Mouse (Mus musculus): ENCODE results near the gene Cpeb3. TPM values are rescaled to one million over a fixed set of nuclear protein-coding genes. Genes with fewer than 3 reads are reported as not detected.

The Cpeb3 gene
- total and polyA plus RNA-seq, 3 experiments, result 2.0 to 5.2 (median 2.0) TPM

- no peaks in the 10 kb centered on the region for H3K9me3 ChIP-seq (replicated peaks)
- DNase-seq (ENCODE audit: low spot score) (no peak), ATAC-seq (ENCODE audit: extremely low read depth, insufficient number of reproducible peaks, low FRiP score, poor library complexity, severe bottlenecking) (no peak)
- H3K36me3 ChIP-seq (replicated peaks), result no peaks in the 10 kb centered on the region
- H3K27me3 ChIP-seq (ENCODE audit: insufficient read depth, low read length), result peaks cover 8% of the 10 kb centered on the region
- TF ChIP-seq GATA2 (IDR thresholded peaks at IDR 0.05; ENCODE audit: borderline replicate concordance, low read depth, low read length), result no peak
- H3K4me1 ChIP-seq (ENCODE audit: insufficient read depth, low read depth, low read length), result no peaks in the 10 kb centered on the region
- no peak overlapping the region for H3K4me3 ChIP-seq (ENCODE audit: low read depth, low read length)
Observed at GRCm38 (mm10) chr19:37048507-37048906, 159.9 kb downstream of the Cpeb3 start.

GRCm38 (mm10) chr19:37044431-37044830 is 164.0 kb downstream of the Cpeb3 start:
- Histone ChIP-seq H3K4me3 (ENCODE audit: low read depth, low read length) (no peak overlapping the region), H3K36me3 (replicated peaks) (no peaks in the 10 kb centered on the region), H3K9me3 (replicated peaks) (no peaks in the 10 kb centered on the region), H3K27me3 (ENCODE audit: insufficient read depth, low read length) (peaks cover 4% of the 10 kb centered on the region; the same call in 1 of the 2 replicates), H3K4me1 (ENCODE audit: insufficient read depth, low read depth, low read length) (0 out of 2 replicates have a peak, but pooled peaks cover 2% of the 10 kb centered on the region)
- DNase-seq (ENCODE audit: low spot score) (no peak), ATAC-seq (ENCODE audit: extremely low read depth, insufficient number of reproducible peaks, low FRiP score, poor library complexity, severe bottlenecking) (no peak)
- no peak for TF ChIP-seq POLR2AphosphoS5 (IDR thresholded peaks at IDR 0.05; ENCODE audit: insufficient replicate concordance, low read depth, low read length)

- no peak for DNase-seq (ENCODE audit: low spot score)
- Histone ChIP-seq H3K9me3 (replicated peaks) (no peaks in the 10 kb centered on the region), H3K4me3 (ENCODE audit: low read depth, low read length) (no peak overlapping the region), H3K36me3 (replicated peaks) (no peaks in the 10 kb centered on the region), H3K27me3 (ENCODE audit: insufficient read depth, low read length) (peaks cover 7% of the 10 kb centered on the region; the same call in 1 of the 2 replicates), H3K4me1 (ENCODE audit: insufficient read depth, low read depth, low read length) (0 out of 2 replicates have a peak, but pooled peaks cover 2% of the 10 kb centered on the region)
- ATAC-seq (ENCODE audit: extremely low read depth, insufficient number of reproducible peaks, low FRiP score, poor library complexity, severe bottlenecking), result no peak
- TF ChIP-seq GATA2 (IDR thresholded peaks at IDR 0.05; ENCODE audit: borderline replicate concordance, low read depth, low read length) (no peak), POLR2AphosphoS5 (IDR thresholded peaks at IDR 0.05; ENCODE audit: insufficient replicate concordance, low read depth, low read length) (no peak)
Observed at GRCm38 (mm10) chr19:37040906-37041305, 167.5 kb downstream of the Cpeb3 start.

- TF ChIP-seq TAL1 (conservative IDR thresholded peaks at IDR 0.05; ENCODE audit: low read depth, low read length), result no peak
- TF ChIP-seq GATA2 (IDR thresholded peaks at IDR 0.05; ENCODE audit: borderline replicate concordance, low read depth, low read length), result no peak
- no peak for TF ChIP-seq CTCF (IDR thresholded peaks at IDR 0.05; ENCODE audit: low read depth, low read length)
- no peak for TF ChIP-seq POLR2AphosphoS5 (IDR thresholded peaks at IDR 0.05; ENCODE audit: insufficient replicate concordance, low read depth, low read length)
- TF ChIP-seq GATA1 (IDR thresholded peaks at IDR 0.05; ENCODE audit: borderline replicate concordance, low read length), result no peak
- H3K36me3 ChIP-seq (replicated peaks), result no peaks in the 10 kb centered on the region
- DNase-seq (ENCODE audit: low spot score) (no peak), ATAC-seq (ENCODE audit: extremely low read depth, insufficient number of reproducible peaks, low FRiP score, poor library complexity, severe bottlenecking) (no peak)
- H3K4me3 ChIP-seq (ENCODE audit: low read depth, low read length), result no peak overlapping the region
- H3K27me3 ChIP-seq (ENCODE audit: insufficient read depth, low read length), result peaks cover 17% of the 10 kb centered on the region
- H3K9me3 ChIP-seq (replicated peaks), result peaks cover 4% of the 10 kb centered on the region; the same call in 1 of the 2 replicates
- H3K4me1 ChIP-seq (ENCODE audit: insufficient read depth, low read depth, low read length), result 0 out of 2 replicates have a peak, but pooled peaks cover 2% of the 10 kb centered on the region
Observed at GRCm38 (mm10) chr19:37032364-37032763, 176.0 kb downstream of the Cpeb3 start.

GRCm38 (mm10) chr19:37031446-37031845 is 177.0 kb downstream of the Cpeb3 start:
- ATAC-seq (ENCODE audit: extremely low read depth, insufficient number of reproducible peaks, low FRiP score, poor library complexity, severe bottlenecking) (no peak), DNase-seq (ENCODE audit: low spot score) (no peak)
- Histone ChIP-seq H3K9me3 (replicated peaks) (peaks cover 4% of the 10 kb centered on the region; the same call in 1 of the 2 replicates), H3K27me3 (ENCODE audit: insufficient read depth, low read length) (peaks cover 14% of the 10 kb centered on the region; the same call in 1 of the 2 replicates), H3K36me3 (replicated peaks) (no peaks in the 10 kb centered on the region), H3K4me1 (ENCODE audit: insufficient read depth, low read depth, low read length) (0 out of 2 replicates have a peak, but pooled peaks cover 2% of the 10 kb centered on the region), H3K4me3 (ENCODE audit: low read depth, low read length) (no peak overlapping the region)
- TF ChIP-seq GATA1 (IDR thresholded peaks at IDR 0.05; ENCODE audit: borderline replicate concordance, low read length), result no peak
- no peak for TF ChIP-seq POLR2AphosphoS5 (IDR thresholded peaks at IDR 0.05; ENCODE audit: insufficient replicate concordance, low read depth, low read length)
- no peak for TF ChIP-seq TAL1 (conservative IDR thresholded peaks at IDR 0.05; ENCODE audit: low read depth, low read length)
- no peak for TF ChIP-seq CTCF (IDR thresholded peaks at IDR 0.05; ENCODE audit: low read depth, low read length)

- Histone ChIP-seq H3K4me1 (ENCODE audit: insufficient read depth, low read depth, low read length) (0 out of 2 replicates have a peak, but pooled peaks cover 2% of the 10 kb centered on the region), H3K27me3 (ENCODE audit: insufficient read depth, low read length) (peaks cover 22% of the 10 kb centered on the region; the same call in 1 of the 2 replicates), H3K9me3 (replicated peaks) (peaks cover 4% of the 10 kb centered on the region; the same call in 1 of the 2 replicates), H3K4me3 (ENCODE audit: low read depth, low read length) (no peak overlapping the region), H3K36me3 (replicated peaks) (no peaks in the 10 kb centered on the region)
- no peak for TF ChIP-seq POLR2AphosphoS5 (IDR thresholded peaks at IDR 0.05; ENCODE audit: insufficient replicate concordance, low read depth, low read length)
- TF ChIP-seq GATA1 (IDR thresholded peaks at IDR 0.05; ENCODE audit: borderline replicate concordance, low read length), result no peak
- TF ChIP-seq CTCF (IDR thresholded peaks at IDR 0.05; ENCODE audit: low read depth, low read length), result no peak
- no peak for TF ChIP-seq TAL1 (conservative IDR thresholded peaks at IDR 0.05; ENCODE audit: low read depth, low read length)
- no peak for TF ChIP-seq GATA2 (IDR thresholded peaks at IDR 0.05; ENCODE audit: borderline replicate concordance, low read depth, low read length)
- no peak for DNase-seq (ENCODE audit: low spot score)
- ATAC-seq (ENCODE audit: extremely low read depth, insufficient number of reproducible peaks, low FRiP score, poor library complexity, severe bottlenecking), result no peak
Observed at GRCm38 (mm10) chr19:37029771-37030170, 178.6 kb downstream of the Cpeb3 start.

- no peaks in the 10 kb centered on the region for H3K4me1 ChIP-seq (ENCODE audit: insufficient read depth, low read depth, low read length)
- peaks cover 4% of the 10 kb centered on the region; the same call in 1 of the 2 replicates for H3K9me3 ChIP-seq (replicated peaks)
- no peak overlapping the region for H3K4me3 ChIP-seq (ENCODE audit: low read depth, low read length)
- DNase-seq (ENCODE audit: low spot score) (no peak), ATAC-seq (ENCODE audit: extremely low read depth, insufficient number of reproducible peaks, low FRiP score, poor library complexity, severe bottlenecking) (no peak)
- no peak for TF ChIP-seq GATA2 (IDR thresholded peaks at IDR 0.05; ENCODE audit: borderline replicate concordance, low read depth, low read length)
- TF ChIP-seq CTCF (IDR thresholded peaks at IDR 0.05; ENCODE audit: low read depth, low read length), result no peak
- TF ChIP-seq POLR2AphosphoS5 (IDR thresholded peaks at IDR 0.05; ENCODE audit: insufficient replicate concordance, low read depth, low read length), result no peak
- TF ChIP-seq TAL1 (conservative IDR thresholded peaks at IDR 0.05; ENCODE audit: low read depth, low read length), result no peak
- TF ChIP-seq GATA1 (IDR thresholded peaks at IDR 0.05; ENCODE audit: borderline replicate concordance, low read length), result no peak
- no peaks in the 10 kb centered on the region for H3K36me3 ChIP-seq (replicated peaks)
- peaks cover 15% of the 10 kb centered on the region; the same call in 1 of the 2 replicates for H3K27me3 ChIP-seq (ENCODE audit: insufficient read depth, low read length)
Observed at GRCm38 (mm10) chr19:37026408-37026807, 182.0 kb downstream of the Cpeb3 start.
